Mouse (Mus musculus) heart, embryonic 13.5 days (tissue): ENCODE results near the gene Ephb1. TPM values are rescaled to one million over a fixed set of nuclear protein-coding genes. Genes with fewer than 3 reads are reported as not detected.

Experiments
- ATAC-seq: fragments of 200-750 bp; cut with Nextera tagmentation; 2 replicates; pipeline ENCODE4 v1.8.0; 2017; ENCODE audit warnings: moderate TSS enrichment; ENCODE audit not compliant: insufficient number of reproducible peaks, low FRiP score, low TSS enrichment; ENCODE audit errors: extremely low read depth
- H3K27ac ChIP-seq: fragments of 300-500 bp; sonication (generic); replicated peaks from 2 replicates; pipeline ENCODE4 v1.5.1; 2015; ENCODE audit warnings: moderate library complexity, mild to moderate bottlenecking, inconsistent platforms
- H3K27me3 ChIP-seq: fragments of 300-500 bp; sonication (generic); replicated peaks from 2 replicates; pipeline ENCODE4 v1.6.1; 2015; ENCODE audit warnings: mild to moderate bottlenecking, inconsistent platforms
- H3K36me3 ChIP-seq: fragments of 300-500 bp; sonication (generic); 2 replicates; pipeline ENCODE4 v1.6.1; 2015; ENCODE audit warnings: mild to moderate bottlenecking, inconsistent platforms
- H3K4me1 ChIP-seq: fragments of 300-500 bp; sonication (generic); 2 replicates; pipeline ENCODE4 v1.6.1; 2015; ENCODE audit warnings: inconsistent platforms
- H3K4me2 ChIP-seq: fragments of 300-500 bp; sonication (generic); 2 replicates; pipeline ENCODE4 v1.6.1; 2015; ENCODE audit warnings: inconsistent platforms, mild to moderate bottlenecking, moderate library complexity
- H3K4me3 ChIP-seq: fragments of 300-500 bp; sonication (generic); 2 replicates; pipeline ENCODE4 v1.5.1; 2015; ENCODE audit warnings: moderate library complexity, mild to moderate bottlenecking, inconsistent platforms
- H3K9ac ChIP-seq: fragments of 300-500 bp; sonication (generic); 2 replicates; pipeline ENCODE4 v1.6.1; 2015; ENCODE audit warnings: inconsistent platforms, mild to moderate bottlenecking, moderate library complexity
- H3K9me3 ChIP-seq: fragments of 300-500 bp; sonication (generic); 2 replicates; pipeline ENCODE4 v1.6.1; 2016; ENCODE audit warnings: inconsistent platforms
- WGBS: fragments of 180-500 bp; shearing (Covaris S2); methylation state at CpG from one replicate; pipeline ENCODE4 v1.1.7; 2015; ENCODE audit warnings: mixed read lengths; 5-methylcytosine and 5-hydroxymethylcytosine counted together
- polyA plus RNA-seq: library from polyadenylated mRNA; unstranded; fragments of >200 nt; fragmentation: Nextera tagmentation; extraction: Ambion mirVana; gene quantifications from 2 replicates; pipeline ENCODE4 v1.2.1, GENCODE M21; 2015

Ephb1 gene
- polyA plus RNA-seq, 1 experiment from 2014 or later: 1.4 TPM

- WGBS: 31% methylated on average over 4 of the region's 4 CpGs
- H3K4me2 ChIP-seq: no peak overlapping the region
- ATAC-seq: no peak
- no peak overlapping the region for H3K4me3 ChIP-seq
- no peak overlapping the region for H3K27ac ChIP-seq
- H3K9ac ChIP-seq: no peak overlapping the region
- H3K36me3 ChIP-seq: no peaks in the 10 kb centered on the region
- 0 out of 2 replicates have a peak, but pooled peaks cover 7% of the 10 kb centered on the region for H3K27me3 ChIP-seq
- no peaks in the 10 kb centered on the region for H3K4me1 ChIP-seq
- H3K9me3 ChIP-seq: no peaks in the 10 kb centered on the region
These were observed 398.3 kb downstream of the Ephb1 start for GRCm38 (mm10) chr9:101956228-101956627.

GRCm38 (mm10) chr9:101954529-101954928 is 400.0 kb downstream of the Ephb1 start:
- Histone ChIP-seq H3K27me3 (0 out of 2 replicates have a peak, but pooled peaks cover 7% of the 10 kb centered on the region), H3K9ac (no peak overlapping the region), H3K36me3 (no peaks in the 10 kb centered on the region), H3K9me3 (no peaks in the 10 kb centered on the region), H3K4me1 (no peaks in the 10 kb centered on the region), H3K4me2 (no peak overlapping the region), H3K4me3 (no peak overlapping the region), H3K27ac (no peak overlapping the region)
- ATAC-seq: no peak
- 68% methylated on average over 4 of the region's 4 CpGs for WGBS

- Histone ChIP-seq H3K9ac (no peak overlapping the region), H3K27ac (no peak overlapping the region), H3K27me3 (no peaks in the 10 kb centered on the region), H3K4me3 (no peak overlapping the region), H3K4me1 (no peaks in the 10 kb centered on the region), H3K4me2 (no peak overlapping the region), H3K9me3 (no peaks in the 10 kb centered on the region), H3K36me3 (no peaks in the 10 kb centered on the region)
- WGBS: 25% methylated on average over 3 of the region's 3 CpGs
- no peak for ATAC-seq
These were observed 404.4 kb downstream of the Ephb1 start for GRCm38 (mm10) chr9:101950101-101950500.

- H3K27ac ChIP-seq: no peak overlapping the region
- H3K9me3 ChIP-seq: no peaks in the 10 kb centered on the region
- no peak overlapping the region for H3K9ac ChIP-seq
- H3K27me3 ChIP-seq: no peaks in the 10 kb centered on the region; the same call in 1 of the 2 replicates
- no peak overlapping the region for H3K4me3 ChIP-seq
- ATAC-seq: no peak
- no peaks in the 10 kb centered on the region for H3K36me3 ChIP-seq
- WGBS: 70% methylated on average over 4 of the region's 4 CpGs
- H3K4me2 ChIP-seq: no peak overlapping the region
- no peaks in the 10 kb centered on the region for H3K4me1 ChIP-seq
These were observed 408.7 kb downstream of the Ephb1 start for GRCm38 (mm10) chr9:101945814-101946213.

GRCm38 (mm10) chr9:101945326-101945725 is 409.2 kb downstream of the Ephb1 start:
- ATAC-seq: no peak
- Histone ChIP-seq H3K4me3 (no peak overlapping the region), H3K36me3 (no peaks in the 10 kb centered on the region), H3K27ac (no peak overlapping the region), H3K4me2 (no peak overlapping the region), H3K27me3 (no peaks in the 10 kb centered on the region; the same call in 1 of the 2 replicates), H3K4me1 (no peaks in the 10 kb centered on the region), H3K9me3 (no peaks in the 10 kb centered on the region), H3K9ac (no peak overlapping the region)
- 67% methylated on average over 7 of the region's 7 CpGs for WGBS

- H3K4me1 ChIP-seq: no peaks in the 10 kb centered on the region
- H3K9me3 ChIP-seq: no peaks in the 10 kb centered on the region
- H3K4me2 ChIP-seq: no peak overlapping the region
- WGBS: 77% methylated on average over 9 of the region's 9 CpGs
- no peak overlapping the region for H3K9ac ChIP-seq
- no peak overlapping the region for H3K4me3 ChIP-seq
- H3K27ac ChIP-seq: no peak overlapping the region
- no peaks in the 10 kb centered on the region for H3K36me3 ChIP-seq
- ATAC-seq: no peak
- no peaks in the 10 kb centered on the region; the same call in 1 of the 2 replicates for H3K27me3 ChIP-seq
These were observed 412.3 kb downstream of the Ephb1 start for GRCm38 (mm10) chr9:101942058-101942669.

- WGBS: 47% methylated on average over 3 of the region's 3 CpGs
- H3K9ac ChIP-seq: no peak overlapping the region
- H3K27me3 ChIP-seq: no peaks in the 10 kb centered on the region; the same call in 1 of the 2 replicates
- no peak overlapping the region for H3K4me3 ChIP-seq
- H3K9me3 ChIP-seq: no peaks in the 10 kb centered on the region
- no peaks in the 10 kb centered on the region for H3K4me1 ChIP-seq
- no peak overlapping the region for H3K4me2 ChIP-seq
- H3K27ac ChIP-seq: no peak overlapping the region
- no peaks in the 10 kb centered on the region for H3K36me3 ChIP-seq
- no peak for ATAC-seq
These were observed 414.3 kb downstream of the Ephb1 start for GRCm38 (mm10) chr9:101940182-101940581.

GRCm38 (mm10) chr9:101939006-101939405 is 415.5 kb downstream of the Ephb1 start:
- no peak for ATAC-seq
- H3K4me2 ChIP-seq: no peak overlapping the region
- peaks cover 8% of the 10 kb centered on the region for H3K27me3 ChIP-seq
- H3K9ac ChIP-seq: no peak overlapping the region
- no peak overlapping the region for H3K27ac ChIP-seq
- no peaks in the 10 kb centered on the region for H3K4me1 ChIP-seq
- H3K36me3 ChIP-seq: no peaks in the 10 kb centered on the region
- 42% methylated on average over 5 of the region's 5 CpGs for WGBS
- H3K4me3 ChIP-seq: no peak overlapping the region
- no peaks in the 10 kb centered on the region for H3K9me3 ChIP-seq

- 59% methylated on average over 4 of the region's 4 CpGs for WGBS
These were observed 416.4 kb downstream of the Ephb1 start for GRCm38 (mm10) chr9:101938066-101938465.

GRCm38 (mm10) chr9:101934887-101935286 is 419.6 kb downstream of the Ephb1 start:
- 62% methylated on average over 8 of the region's 8 CpGs for WGBS
- Histone ChIP-seq H3K4me2 (no peak overlapping the region), H3K9ac (no peak overlapping the region), H3K4me1 (no peaks in the 10 kb centered on the region), H3K27me3 (peaks cover 10% of the 10 kb centered on the region), H3K27ac (no peak overlapping the region), H3K4me3 (no peak overlapping the region), H3K36me3 (no peaks in the 10 kb centered on the region), H3K9me3 (no peaks in the 10 kb centered on the region)
- no peak for ATAC-seq

More at GRCm38 (mm10) chr9:101938066-101938465, 416.4 kb downstream of the Ephb1 start:
- Histone ChIP-seq H3K9me3 (no peaks in the 10 kb centered on the region), H3K36me3 (no peaks in the 10 kb centered on the region), H3K27ac (no peak overlapping the region), H3K9ac (no peak overlapping the region), H3K27me3 (peaks cover 10% of the 10 kb centered on the region), H3K4me2 (no peak overlapping the region), H3K4me3 (no peak overlapping the region), H3K4me1 (no peaks in the 10 kb centered on the region)
- ATAC-seq: no peak

GRCm38 (mm10) chr9:101933946-101934573 is 420.4 kb downstream of the Ephb1 start:
- Histone ChIP-seq H3K4me2 (no peak overlapping the region), H3K4me1 (no peaks in the 10 kb centered on the region), H3K27me3 (peaks cover 10% of the 10 kb centered on the region), H3K9me3 (no peaks in the 10 kb centered on the region), H3K36me3 (no peaks in the 10 kb centered on the region), H3K27ac (no peak overlapping the region), H3K9ac (no peak overlapping the region), H3K4me3 (no peak overlapping the region)
- WGBS: 56% methylated on average over 8 of the region's 8 CpGs
- ATAC-seq: no peak

GRCm38 (mm10) chr9:101924829-101925228 is 429.7 kb downstream of the Ephb1 start:
- Histone ChIP-seq H3K9me3 (no peaks in the 10 kb centered on the region), H3K27ac (no peak overlapping the region), H3K9ac (no peak overlapping the region), H3K36me3 (no peaks in the 10 kb centered on the region), H3K4me1 (peaks cover 7% of the 10 kb centered on the region; the same call in 1 of the 2 replicates), H3K4me2 (no peak overlapping the region), H3K4me3 (no peak overlapping the region), H3K27me3 (no peaks in the 10 kb centered on the region)
- WGBS: 48% methylated on average over 4 of the region's 4 CpGs
- ATAC-seq: no peak
